Mouse (Mus musculus) G1E (cell line): ENCODE measurements around the gene Helt.

ENCODE experiments used
- CTCF ChIP-seq: IDR thresholded peaks from 2 replicates; pipeline ENCODE4 v1.5.1; 2012; ENCODE audit warnings: low read depth, low read length, inconsistent platforms, mixed read lengths
- GATA1 ChIP-seq: IDR thresholded peaks from 2 replicates; pipeline ENCODE4 v1.6.1; 2012; ENCODE audit warnings: borderline replicate concordance, low read length, inconsistent platforms, mixed read lengths
- GATA2 ChIP-seq: IDR thresholded peaks from 2 replicates; pipeline ENCODE4 v1.6.1; 2012; ENCODE audit warnings: low read depth, low read length, inconsistent platforms, borderline replicate concordance
- POLR2AphosphoS5 ChIP-seq: IDR thresholded peaks from 2 replicates; pipeline ENCODE4 v1.6.1; 2012; ENCODE audit warnings: low read depth, low read length, inconsistent platforms; ENCODE audit not compliant: insufficient replicate concordance
- TAL1 ChIP-seq: conservative IDR thresholded peaks from 2 replicates; pipeline ENCODE4 v1.6.1; 2012; ENCODE audit warnings: low read depth, low read length, inconsistent platforms, mixed read lengths

DNA sequence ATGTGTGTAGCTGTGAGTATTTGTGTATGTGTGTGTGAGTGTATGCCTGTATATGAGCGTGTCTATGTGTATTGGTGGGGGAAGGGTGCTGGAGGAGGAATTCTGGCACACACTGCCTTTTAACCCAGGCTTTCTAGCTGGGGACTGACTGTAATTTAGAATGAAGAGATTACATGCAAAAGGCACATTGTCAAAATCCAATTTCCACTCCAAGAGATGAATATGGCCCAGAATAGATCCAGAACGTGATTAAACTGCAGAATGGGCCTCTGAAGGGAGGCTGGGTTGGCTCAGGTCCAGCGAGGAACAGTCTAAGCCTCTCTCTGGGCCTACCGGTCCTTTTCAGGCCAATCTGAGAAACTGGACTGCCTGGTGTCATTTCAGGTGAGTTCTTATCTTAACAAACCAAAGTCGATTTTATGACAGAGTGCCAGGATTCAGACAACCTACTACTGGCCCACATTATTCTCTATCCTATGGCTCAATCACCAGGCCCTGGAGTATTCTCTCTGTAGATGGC lies 29.3 kb upstream of the Helt start:
- TF ChIP-seq CTCF (no peak), TAL1 (no peak), GATA1 (no peak), POLR2AphosphoS5 (no peak), GATA2 (no peak)
